Mouse (Mus musculus): ENCODE data around the gene Grk2.

DNA sequence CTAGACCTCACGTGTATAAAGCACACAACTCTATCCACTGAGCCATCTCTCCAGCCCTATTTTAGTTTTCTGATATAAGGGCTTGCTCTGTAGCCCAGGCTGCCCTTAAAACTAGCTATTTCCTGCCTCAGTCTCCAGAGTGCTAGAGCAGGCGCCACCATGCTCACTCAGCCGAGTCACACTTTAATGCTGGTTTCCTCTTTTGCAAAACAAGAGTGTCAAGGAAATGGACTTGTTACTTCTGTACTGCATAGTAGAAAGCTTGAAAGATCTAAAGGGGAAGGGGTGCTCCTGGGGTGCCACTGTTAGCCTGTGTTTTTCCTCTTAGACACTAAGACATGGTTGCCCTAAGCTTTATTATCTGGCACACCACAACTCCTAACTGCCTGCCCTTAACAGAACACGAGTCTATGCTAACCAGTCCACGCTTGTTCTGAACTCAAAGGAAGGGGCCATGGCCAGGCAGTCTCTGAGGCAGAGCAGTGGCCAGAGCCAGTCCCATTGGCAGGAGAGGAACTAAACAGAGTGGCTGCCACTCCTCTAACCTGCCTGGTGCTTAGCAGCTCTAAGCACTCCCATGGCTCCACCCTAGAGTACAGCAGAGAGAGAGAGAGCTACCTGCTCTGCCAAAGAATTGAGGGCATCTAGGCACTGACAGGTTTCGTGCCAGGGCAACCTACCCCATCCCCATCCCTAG is 6.3 kb downstream of the Grk2 start:
- TF ChIP-seq E2F4 (IDR thresholded peaks at IDR 0.05; ENCODE audit: insufficient read depth): no peak
- TF ChIP-seq POLR2A (IDR thresholded peaks at IDR 0.05; ENCODE audit: insufficient read length, low read depth): no peak
- no peak for TF ChIP-seq USF1 (IDR thresholded peaks at IDR 0.05; ENCODE audit: low read depth)
- TF ChIP-seq TCF3 (IDR thresholded peaks at IDR 0.05; ENCODE audit: insufficient read length, low read depth): no peak
- no peak for TF ChIP-seq TCF12 (IDR thresholded peaks at IDR 0.05; ENCODE audit: insufficient read depth, poor library complexity, severe bottlenecking)
- no peak for TF ChIP-seq MAX (IDR thresholded peaks at IDR 0.05; ENCODE audit: low read depth)
- no peak for TF ChIP-seq POLR2AphosphoS2 (IDR thresholded peaks at IDR 0.05; ENCODE audit: insufficient read length, low read depth)
- TF ChIP-seq MYOD1 (IDR thresholded peaks at IDR 0.05; ENCODE audit: control insufficient read depth in 1 of 3, insufficient read length in 2 of 3, low read depth in 2 of 3): no peak

Data from myocyte (in vitro differentiated cells).